Mouse (Mus musculus): ENCODE data around the gene Clpx. TPM values are rescaled to one million over a fixed set of nuclear protein-coding genes. Genes with fewer than 3 reads are reported as not detected.
A peak's percentile ranks its signal among the peaks of the same experiment; 100 is the strongest.
"Not testable (repeated sequence)": the region's sequence is repeated elsewhere in the genome, so short reads cannot be mapped to it uniquely, and the experiment has no call there.

Clpx gene
- total RNA-seq, 2 experiments from 2014 or later, result 29.0 to 29.1 TPM

- DNase-seq (ENCODE audit: low spot score in 2 of 2), result not testable (repeated sequence)
Measured at GRCm38 (mm10) chr9:65345439-65345838, 51.4 kb downstream of the Clpx start.

GRCm38 (mm10) chr9:65345854-65346475 is 51.9 kb downstream of the Clpx start, which contains the start of gene Pdcd7:
TSS of gene Pdcd7 (plus strand) at chr9:65346104.
- peak; percentile 96 to 98 for DNase-seq (ENCODE audit: low spot score in 2 of 2)

GRCm38 (mm10) chr9:65346476-65347111 is 52.5 kb downstream of the Clpx start:
- peak; percentile 25 to 58 for DNase-seq (ENCODE audit: low spot score in 2 of 2)

GRCm38 (mm10) chr9:65347112-65347850 is 53.2 kb downstream of the Clpx start:
- no peak for DNase-seq (ENCODE audit: low spot score in 2 of 2)

- no peak for DNase-seq (ENCODE audit: low spot score in 2 of 2)
Measured at GRCm38 (mm10) chr9:65353251-65353650, 59.2 kb downstream of the Clpx start.

- DNase-seq (ENCODE audit: low spot score in 2 of 2), result no peak
Measured at GRCm38 (mm10) chr9:65356561-65356960, 62.5 kb downstream of the Clpx start.

- no peak for DNase-seq (ENCODE audit: low spot score in 2 of 2)
Measured at GRCm38 (mm10) chr9:65356971-65357370, 62.9 kb downstream of the Clpx start.

GRCm38 (mm10) chr9:65358956-65359480 is 65.0 kb downstream of the Clpx start:
- DNase-seq (ENCODE audit: low spot score in 2 of 2), result no peak

GRCm38 (mm10) chr9:65360641-65361448 is 66.8 kb downstream of the Clpx start, which contains the start of gene Ubap1l:
TSS of gene Ubap1l (plus strand) at chr9:65361041.
- DNase-seq (ENCODE audit: low spot score in 2 of 2), result no peak

- no peak for DNase-seq (ENCODE audit: low spot score in 2 of 2)
Measured at GRCm38 (mm10) chr9:65363684-65364083, 69.6 kb downstream of the Clpx start.

- DNase-seq (ENCODE audit: low spot score in 2 of 2), result no peak
Measured at GRCm38 (mm10) chr9:65365721-65366120, 71.7 kb downstream of the Clpx start.

GRCm38 (mm10) chr9:65371756-65372155 is 77.7 kb downstream of the Clpx start:
- no peak for DNase-seq (ENCODE audit: low spot score in 2 of 2)

- DNase-seq (ENCODE audit: low spot score in 2 of 2), result peak; percentile 29 to 36
Measured at GRCm38 (mm10) chr9:65372449-65372848, 78.4 kb downstream of the Clpx start.

GRCm38 (mm10) chr9:65374468-65375162 is 80.6 kb downstream of the Clpx start:
- no peak for DNase-seq (ENCODE audit: low spot score in 2 of 2)

- peak; percentile 58 to 78 for DNase-seq (ENCODE audit: low spot score in 2 of 2)
Measured at GRCm38 (mm10) chr9:65375163-65375934, 81.3 kb downstream of the Clpx start.
